Mouse (Mus musculus): ENCODE data around the gene Gatb. TPM values are rescaled to one million over a fixed set of nuclear protein-coding genes. Genes with fewer than 3 reads are reported as not detected.

Gene Gatb
- polyA plus RNA-seq, 1 experiment from 2014 or later: 20.0 TPM

- Histone ChIP-seq H3K36me3 (ENCODE audit: control insufficient read depth, insufficient read depth, low read length) (no peaks in the 10 kb centered on the region), H3K4me2 (ENCODE audit: low read length) (no peak overlapping the region), H3K4me1 (ENCODE audit: control insufficient read depth, insufficient read depth, low read depth, low read length) (no peaks in the 10 kb centered on the region), H3K9me3 (ENCODE audit: control insufficient read depth, low read length) (no peaks in the 10 kb centered on the region), H3K27ac (ENCODE audit: low read depth, low read length) (no peak overlapping the region), H3K4me3 (ENCODE audit: low read length) (no peak overlapping the region), H3K27me3 (replicated peaks; ENCODE audit: control insufficient read depth, insufficient read depth, low read length) (no peaks in the 10 kb centered on the region), H3K9ac (ENCODE audit: low read depth, low read length) (no peak overlapping the region)
- no peak for ATAC-seq
- 93% methylated on average over 2 of the region's 2 CpGs for WGBS
Measured at GRCm38 (mm10) chr3:85635591-85635990, 61.7 kb downstream of the Gatb start.

- WGBS: 93% methylated on average over 5 of the region's 5 CpGs
- Histone ChIP-seq H3K27ac (ENCODE audit: low read depth, low read length) (no peak overlapping the region), H3K27me3 (replicated peaks; ENCODE audit: control insufficient read depth, insufficient read depth, low read length) (no peaks in the 10 kb centered on the region), H3K4me3 (ENCODE audit: low read length) (no peak overlapping the region), H3K9ac (ENCODE audit: low read depth, low read length) (no peak overlapping the region), H3K4me1 (ENCODE audit: control insufficient read depth, insufficient read depth, low read depth, low read length) (no peaks in the 10 kb centered on the region), H3K36me3 (ENCODE audit: control insufficient read depth, insufficient read depth, low read length) (no peaks in the 10 kb centered on the region), H3K9me3 (ENCODE audit: control insufficient read depth, low read length) (no peaks in the 10 kb centered on the region), H3K4me2 (ENCODE audit: low read length) (no peak overlapping the region)
- ATAC-seq: no peak
Measured at GRCm38 (mm10) chr3:85636716-85637447, 63.0 kb downstream of the Gatb start.

- Histone ChIP-seq H3K4me3 (ENCODE audit: low read length) (no peak overlapping the region), H3K36me3 (ENCODE audit: control insufficient read depth, insufficient read depth, low read length) (no peaks in the 10 kb centered on the region), H3K9me3 (ENCODE audit: control insufficient read depth, low read length) (no peaks in the 10 kb centered on the region), H3K9ac (ENCODE audit: low read depth, low read length) (no peak overlapping the region), H3K4me1 (ENCODE audit: control insufficient read depth, insufficient read depth, low read depth, low read length) (no peaks in the 10 kb centered on the region), H3K27me3 (replicated peaks; ENCODE audit: control insufficient read depth, insufficient read depth, low read length) (no peaks in the 10 kb centered on the region), H3K27ac (ENCODE audit: low read depth, low read length) (no peak overlapping the region), H3K4me2 (ENCODE audit: low read length) (no peak overlapping the region)
- no peak for ATAC-seq
- 87% methylated on average over 3 of the region's 3 CpGs for WGBS
Measured at GRCm38 (mm10) chr3:85641751-85642150, 67.8 kb downstream of the Gatb start.

GRCm38 (mm10) chr3:85644814-85645213, 70.9 kb downstream of the Gatb start:
- no peak overlapping the region for H3K4me3 ChIP-seq (ENCODE audit: low read length)
- H3K36me3 ChIP-seq (ENCODE audit: control insufficient read depth, insufficient read depth, low read length): no peaks in the 10 kb centered on the region
- H3K4me1 ChIP-seq (ENCODE audit: control insufficient read depth, insufficient read depth, low read depth, low read length): no peaks in the 10 kb centered on the region
- H3K27me3 ChIP-seq (replicated peaks; ENCODE audit: control insufficient read depth, insufficient read depth, low read length): no peaks in the 10 kb centered on the region
- H3K9ac ChIP-seq (ENCODE audit: low read depth, low read length): no peak overlapping the region
- 97% methylated on average over 3 of the region's 3 CpGs for WGBS
- H3K9me3 ChIP-seq (ENCODE audit: control insufficient read depth, low read length): no peaks in the 10 kb centered on the region
- no peak overlapping the region for H3K4me2 ChIP-seq (ENCODE audit: low read length)
- ATAC-seq: no peak
- H3K27ac ChIP-seq (ENCODE audit: low read depth, low read length): no peak overlapping the region

- no peaks in the 10 kb centered on the region for H3K9me3 ChIP-seq (ENCODE audit: control insufficient read depth, low read length)
- no peak overlapping the region for H3K4me3 ChIP-seq (ENCODE audit: low read length)
- H3K4me2 ChIP-seq (ENCODE audit: low read length): no peak overlapping the region
- ATAC-seq: no peak
- no peaks in the 10 kb centered on the region for H3K36me3 ChIP-seq (ENCODE audit: control insufficient read depth, insufficient read depth, low read length)
- H3K27ac ChIP-seq (ENCODE audit: low read depth, low read length): no peak overlapping the region
- H3K4me1 ChIP-seq (ENCODE audit: control insufficient read depth, insufficient read depth, low read depth, low read length): no peaks in the 10 kb centered on the region
- no peaks in the 10 kb centered on the region for H3K27me3 ChIP-seq (replicated peaks; ENCODE audit: control insufficient read depth, insufficient read depth, low read length)
- H3K9ac ChIP-seq (ENCODE audit: low read depth, low read length): no peak overlapping the region
- WGBS: 82% methylated on average over 7 of the region's 7 CpGs
Measured at GRCm38 (mm10) chr3:85645517-85646004, 71.6 kb downstream of the Gatb start.

- Histone ChIP-seq H3K9me3 (ENCODE audit: control insufficient read depth, low read length) (no peaks in the 10 kb centered on the region), H3K27me3 (replicated peaks; ENCODE audit: control insufficient read depth, insufficient read depth, low read length) (no peaks in the 10 kb centered on the region), H3K9ac (ENCODE audit: low read depth, low read length) (no peak overlapping the region), H3K4me2 (ENCODE audit: low read length) (no peak overlapping the region), H3K27ac (ENCODE audit: low read depth, low read length) (no peak overlapping the region), H3K4me3 (ENCODE audit: low read length) (no peak overlapping the region), H3K4me1 (ENCODE audit: control insufficient read depth, insufficient read depth, low read depth, low read length) (no peaks in the 10 kb centered on the region), H3K36me3 (ENCODE audit: control insufficient read depth, insufficient read depth, low read length) (no peaks in the 10 kb centered on the region)
- 93% methylated on average over 4 of the region's 4 CpGs for WGBS
- ATAC-seq: no peak
Measured at GRCm38 (mm10) chr3:85649176-85649575, 75.3 kb downstream of the Gatb start.

GRCm38 (mm10) chr3:85652727-85653665, 79.1 kb downstream of the Gatb start:
- Histone ChIP-seq H3K4me2 (ENCODE audit: low read length) (no peak overlapping the region), H3K9ac (ENCODE audit: low read depth, low read length) (no peak overlapping the region), H3K4me3 (ENCODE audit: low read length) (no peak overlapping the region), H3K27me3 (replicated peaks; ENCODE audit: control insufficient read depth, insufficient read depth, low read length) (no peaks in the 10 kb centered on the region), H3K4me1 (ENCODE audit: control insufficient read depth, insufficient read depth, low read depth, low read length) (no peaks in the 10 kb centered on the region; the same call in 1 of the 2 replicates), H3K27ac (ENCODE audit: low read depth, low read length) (no peak overlapping the region), H3K9me3 (ENCODE audit: control insufficient read depth, low read length) (no peaks in the 10 kb centered on the region), H3K36me3 (ENCODE audit: control insufficient read depth, insufficient read depth, low read length) (no peaks in the 10 kb centered on the region)
- ATAC-seq: peak; percentile 17; the same call in 1 of the 2 replicates
- 72% methylated on average over 4 of the region's 4 CpGs for WGBS

GRCm38 (mm10) chr3:85655538-85655937, 81.6 kb downstream of the Gatb start:
- no peak for ATAC-seq
- 94% methylated on average over 3 of the region's 3 CpGs for WGBS
- Histone ChIP-seq H3K9ac (ENCODE audit: low read depth, low read length) (no peak overlapping the region), H3K27ac (ENCODE audit: low read depth, low read length) (no peak overlapping the region), H3K9me3 (ENCODE audit: control insufficient read depth, low read length) (no peaks in the 10 kb centered on the region), H3K27me3 (replicated peaks; ENCODE audit: control insufficient read depth, insufficient read depth, low read length) (no peaks in the 10 kb centered on the region), H3K4me3 (ENCODE audit: low read length) (no peak overlapping the region), H3K4me1 (ENCODE audit: control insufficient read depth, insufficient read depth, low read depth, low read length) (no peaks in the 10 kb centered on the region; the same call in 1 of the 2 replicates), H3K4me2 (ENCODE audit: low read length) (no peak overlapping the region), H3K36me3 (ENCODE audit: control insufficient read depth, insufficient read depth, low read length) (no peaks in the 10 kb centered on the region)

- H3K9me3 ChIP-seq (ENCODE audit: control insufficient read depth, low read length): no peaks in the 10 kb centered on the region
Measured at GRCm38 (mm10) chr3:85659681-85660080, 85.8 kb downstream of the Gatb start.

More at GRCm38 (mm10) chr3:85659681-85660080, 85.8 kb downstream of the Gatb start:
- Histone ChIP-seq H3K27ac (ENCODE audit: low read depth, low read length) (no peak overlapping the region), H3K9ac (ENCODE audit: low read depth, low read length) (no peak overlapping the region), H3K36me3 (ENCODE audit: control insufficient read depth, insufficient read depth, low read length) (no peaks in the 10 kb centered on the region), H3K4me1 (ENCODE audit: control insufficient read depth, insufficient read depth, low read depth, low read length) (peaks cover 4% of the 10 kb centered on the region; the same call in 1 of the 2 replicates), H3K4me2 (ENCODE audit: low read length) (no peak overlapping the region), H3K4me3 (ENCODE audit: low read length) (no peak overlapping the region), H3K27me3 (replicated peaks; ENCODE audit: control insufficient read depth, insufficient read depth, low read length) (no peaks in the 10 kb centered on the region)
- WGBS: 77% methylated on average over 7 of the region's 7 CpGs
- no peak for ATAC-seq
